Mouse (Mus musculus) limb, embryonic 10.5 days (tissue): ENCODE results near the gene Dennd2c. TPM values are rescaled to one million over a fixed set of nuclear protein-coding genes. Genes with fewer than 3 reads are reported as not detected.
A peak's percentile ranks its signal among the peaks of the same experiment; 100 is the strongest.
"Not testable (repeated sequence)": the region's sequence is repeated elsewhere in the genome, so short reads cannot be mapped to it uniquely, and the experiment has no call there.

ENCODE experiments used
- DNase-seq: peaks from one replicate; pipeline ENCODE4 v3.0.0-alpha.2; 2017; ENCODE audit warnings: low spot score
- H3K27ac ChIP-seq: fragments of 300-500 bp; sonication (generic); 2 replicates; pipeline ENCODE4 v1.5.1; 2016; ENCODE audit warnings: mild to moderate bottlenecking
- H3K27me3 ChIP-seq: fragments of 300-500 bp; sonication (generic); 2 replicates; pipeline ENCODE4 v1.6.1; 2016; ENCODE audit warnings: low read depth, mild to moderate bottlenecking; ENCODE audit not compliant: poor library complexity, severe bottlenecking
- H3K36me3 ChIP-seq: fragments of 300-500 bp; sonication (generic); 2 replicates; pipeline ENCODE4 v1.6.1; 2016; ENCODE audit warnings: mild to moderate bottlenecking, moderate library complexity
- H3K4me1 ChIP-seq: fragments of 300-500 bp; sonication (generic); 2 replicates; pipeline ENCODE4 v1.6.1; 2016
- H3K4me3 ChIP-seq: fragments of 300-500 bp; sonication (generic); 2 replicates; pipeline ENCODE4 v1.5.1; 2016; ENCODE audit warnings: mild to moderate bottlenecking, moderate library complexity
- H3K9me3 ChIP-seq: fragments of 300-500 bp; sonication (generic); replicated peaks from 2 replicates; pipeline ENCODE4 v1.6.1; 2016; ENCODE audit warnings: mild to moderate bottlenecking
- WGBS: fragments of 180-500 bp; shearing (Covaris S2); methylation state at CpG from one replicate; pipeline ENCODE4 v1.1.7; 2016; 5-methylcytosine and 5-hydroxymethylcytosine counted together
- polyA plus RNA-seq: library from polyadenylated mRNA; unstranded; fragments of >200 nt; fragmentation: Nextera tagmentation; extraction: Ambion mirVana; gene quantifications from 2 replicates; pipeline ENCODE4 v1.2.1, GENCODE M21; 2016

The Dennd2c gene
- polyA plus RNA-seq, 1 experiment from 2014 or later = 3.1 TPM

DNA sequence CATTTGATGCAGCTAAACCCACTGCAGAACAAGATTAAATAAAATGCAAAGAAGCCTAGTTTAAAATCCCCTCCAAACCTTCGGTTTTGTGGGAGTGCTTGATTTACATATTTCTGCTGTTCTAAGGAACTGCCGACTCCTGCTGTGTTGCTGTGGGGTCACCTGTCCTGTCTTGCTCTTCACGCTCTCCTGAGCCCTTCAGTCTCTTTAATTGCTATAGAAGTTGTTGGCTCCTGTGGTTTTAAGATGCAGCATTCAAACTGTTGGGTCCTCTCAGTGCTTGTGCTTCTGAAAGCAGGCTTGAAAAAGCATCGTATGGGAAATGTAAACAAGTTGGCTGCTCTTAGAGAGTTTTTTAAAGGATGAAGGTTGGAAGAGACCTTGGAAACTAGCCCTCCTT lies 25.8 kb downstream of the Dennd2c start:
- H3K27ac ChIP-seq = no peak overlapping the region
- H3K4me3 ChIP-seq = no peak overlapping the region
- H3K36me3 ChIP-seq = no peaks in the 10 kb centered on the region
- no peaks in the 10 kb centered on the region for H3K9me3 ChIP-seq
- no peaks in the 10 kb centered on the region for H3K27me3 ChIP-seq
- no peak for DNase-seq
- 53% methylated on average over 4 of the region's 4 CpGs for WGBS
- H3K4me1 ChIP-seq = peaks cover 11% of the 10 kb centered on the region

DNA sequence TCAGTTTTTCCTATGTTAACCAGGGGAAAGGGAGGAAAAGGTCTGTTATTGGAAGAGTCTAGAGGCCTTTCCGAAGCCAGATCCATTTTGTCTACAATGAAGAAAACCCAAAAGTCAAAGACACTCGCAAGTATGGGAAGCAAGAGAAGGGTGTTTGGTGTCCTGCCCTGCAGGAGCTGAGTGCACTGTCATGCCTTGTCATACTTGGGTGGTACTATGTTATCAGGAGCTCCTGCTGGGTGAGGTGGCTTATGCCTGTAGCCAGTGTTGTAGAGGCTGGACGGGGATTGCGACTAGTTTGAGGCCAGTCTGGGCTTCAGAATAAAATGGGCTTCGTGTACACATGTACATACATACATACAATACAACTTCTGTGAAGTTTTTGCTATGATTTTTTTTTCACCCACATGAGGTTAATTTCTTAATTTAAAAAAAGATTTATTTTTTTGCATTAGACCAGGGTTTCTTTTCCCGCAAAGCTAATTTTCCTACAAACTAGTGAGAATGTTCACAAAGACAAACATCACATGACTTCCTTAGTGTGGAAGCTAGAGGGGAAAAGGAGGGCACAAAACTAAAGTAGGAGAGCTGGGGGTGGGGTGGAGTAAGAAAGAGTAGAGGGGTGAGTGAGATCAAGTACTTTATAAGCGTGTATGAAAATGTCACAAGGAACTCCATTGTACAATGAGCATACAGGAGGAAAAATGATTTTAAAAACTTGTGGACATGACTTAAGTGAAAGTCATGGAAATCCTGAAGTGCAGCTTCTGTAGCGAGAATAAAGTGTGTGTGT lies 27.2 kb downstream of the Dennd2c start:
- Histone ChIP-seq H3K27ac (peak overlapping the region; percentile 36; the same call in 1 of the 2 replicates), H3K27me3 (no peaks in the 10 kb centered on the region), H3K4me1 (peaks cover 11% of the 10 kb centered on the region), H3K9me3 (no peaks in the 10 kb centered on the region), H3K4me3 (no peak overlapping the region), H3K36me3 (no peaks in the 10 kb centered on the region)
- DNase-seq = no peak
- 86% methylated on average over 8 of the region's 8 CpGs for WGBS

DNA sequence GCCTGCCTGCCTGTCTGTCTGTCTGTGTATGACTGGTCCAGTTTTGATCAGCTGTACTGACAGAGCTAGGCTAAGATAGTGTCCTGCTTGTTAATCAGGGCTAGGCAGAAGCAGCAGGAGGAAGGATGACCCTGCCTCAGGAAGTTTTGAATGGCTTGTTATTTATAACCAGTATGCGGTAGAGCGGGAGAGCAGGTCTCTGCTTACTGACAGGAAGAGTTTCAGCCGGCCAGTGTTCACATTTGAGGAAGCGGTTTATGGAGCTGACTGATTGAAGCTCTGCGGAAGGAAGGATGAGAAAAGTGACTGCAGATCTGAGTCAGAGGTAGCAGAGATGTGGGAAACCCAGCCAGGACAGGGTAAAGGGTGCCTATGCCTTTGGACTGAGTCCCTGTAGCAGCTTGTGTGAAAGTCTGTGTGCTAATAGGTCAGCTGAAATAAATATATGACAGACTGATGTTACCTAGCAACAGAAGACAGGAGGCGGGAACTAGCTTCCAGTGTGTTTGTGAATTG lies 27.9 kb downstream of the Dennd2c start:
- Histone ChIP-seq H3K27ac (peak overlapping the region; percentile 36; the same call in 1 of the 2 replicates), H3K36me3 (no peaks in the 10 kb centered on the region), H3K4me3 (no peak overlapping the region), H3K9me3 (no peaks in the 10 kb centered on the region), H3K4me1 (peaks cover 11% of the 10 kb centered on the region), H3K27me3 (no peaks in the 10 kb centered on the region)
- WGBS = 46% methylated on average over 6 of the region's 6 CpGs
- no peak for DNase-seq

DNA sequence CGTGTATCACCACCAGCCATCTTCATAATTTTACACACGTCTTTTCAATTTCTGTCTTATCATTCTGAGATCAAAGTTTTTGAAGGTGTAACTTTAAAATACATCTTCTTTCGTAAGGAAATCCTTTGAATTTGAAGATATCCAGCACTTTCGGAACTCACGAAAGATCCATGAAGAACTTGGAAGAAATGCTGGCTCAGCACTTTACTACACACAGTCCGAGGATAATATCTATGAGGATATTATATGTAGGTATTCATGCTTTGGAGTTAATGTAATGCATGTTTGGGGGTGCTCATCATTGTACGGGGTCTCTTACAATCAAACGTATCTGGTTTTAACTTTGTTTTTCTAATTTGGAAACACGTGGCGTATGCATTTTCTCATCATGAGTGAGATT lies 30.7 kb downstream of the Dennd2c start:
- no peak for DNase-seq
- no peak overlapping the region for H3K4me3 ChIP-seq
- no peaks in the 10 kb centered on the region for H3K36me3 ChIP-seq
- H3K27me3 ChIP-seq = no peaks in the 10 kb centered on the region
- H3K4me1 ChIP-seq = peaks cover 11% of the 10 kb centered on the region
- no peaks in the 10 kb centered on the region for H3K9me3 ChIP-seq
- WGBS = 91% methylated on average over 10 of the region's 10 CpGs
- H3K27ac ChIP-seq = no peak overlapping the region

DNA sequence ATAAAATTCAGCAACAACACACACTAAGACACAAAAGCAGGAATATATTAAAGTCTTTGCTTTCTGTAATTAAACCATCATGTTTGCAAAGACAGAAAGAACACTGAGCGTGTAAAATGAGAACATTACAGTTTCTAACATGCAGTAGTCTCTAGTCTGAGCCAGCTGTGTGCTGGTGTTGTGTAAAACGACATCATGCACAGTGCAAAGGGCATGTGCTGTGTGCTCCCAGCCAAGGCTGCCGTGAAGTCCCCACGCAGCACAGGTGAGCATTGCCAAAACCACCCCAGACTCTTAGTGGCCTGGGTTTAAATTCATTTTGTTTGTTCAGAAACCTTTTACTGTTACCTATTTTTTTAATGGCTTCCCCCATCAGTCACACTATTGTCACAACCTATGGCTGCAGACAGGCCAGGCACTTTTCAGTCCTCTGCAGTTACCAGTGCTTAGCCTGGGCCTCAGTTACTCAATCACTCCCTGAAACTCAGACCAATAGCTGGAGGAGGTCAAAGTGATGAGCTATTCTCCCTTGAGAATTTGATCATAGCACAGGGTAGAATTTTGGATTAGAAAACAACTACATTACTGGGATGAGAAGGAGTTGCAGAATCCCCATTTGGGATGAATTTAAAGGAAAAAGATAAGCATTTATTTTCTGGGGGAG lies 34.1 kb downstream of the Dennd2c start:
- Histone ChIP-seq H3K9me3 (no peaks in the 10 kb centered on the region), H3K4me1 (peaks cover 9% of the 10 kb centered on the region; the same call in 1 of the 2 replicates), H3K36me3 (no peaks in the 10 kb centered on the region), H3K27me3 (no peaks in the 10 kb centered on the region), H3K27ac (no peak overlapping the region), H3K4me3 (no peak overlapping the region)
- 86% methylated on average over 4 of the region's 4 CpGs for WGBS
- DNase-seq = no peak

DNA sequence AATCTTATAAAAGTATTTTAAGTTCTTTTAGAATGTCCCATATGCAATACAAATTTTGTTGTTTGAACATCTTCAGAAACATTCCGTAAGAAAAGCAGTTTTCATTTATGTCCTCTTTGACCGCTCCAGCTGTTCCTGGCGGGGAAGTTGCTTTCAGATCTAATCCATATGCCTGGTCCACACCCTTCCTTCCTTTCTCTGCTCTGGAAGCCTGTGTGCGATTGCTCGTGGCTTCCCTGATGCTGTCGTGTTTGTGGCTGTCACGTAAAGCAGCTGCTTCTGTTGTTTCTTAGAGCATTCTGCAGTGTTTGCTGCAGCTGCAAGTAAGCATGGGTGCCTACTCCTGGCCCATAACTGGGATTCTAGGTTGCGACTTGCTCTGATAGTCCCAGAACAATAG lies 36.6 kb downstream of the Dennd2c start:
- peaks cover 9% of the 10 kb centered on the region; the same call in 1 of the 2 replicates for H3K4me1 ChIP-seq
- no peaks in the 10 kb centered on the region for H3K9me3 ChIP-seq
- no peak overlapping the region for H3K27ac ChIP-seq
- no peak overlapping the region for H3K4me3 ChIP-seq
- no peaks in the 10 kb centered on the region for H3K36me3 ChIP-seq
- DNase-seq = no peak
- H3K27me3 ChIP-seq = no peaks in the 10 kb centered on the region
- WGBS = 78% methylated on average over 8 of the region's 8 CpGs

DNA sequence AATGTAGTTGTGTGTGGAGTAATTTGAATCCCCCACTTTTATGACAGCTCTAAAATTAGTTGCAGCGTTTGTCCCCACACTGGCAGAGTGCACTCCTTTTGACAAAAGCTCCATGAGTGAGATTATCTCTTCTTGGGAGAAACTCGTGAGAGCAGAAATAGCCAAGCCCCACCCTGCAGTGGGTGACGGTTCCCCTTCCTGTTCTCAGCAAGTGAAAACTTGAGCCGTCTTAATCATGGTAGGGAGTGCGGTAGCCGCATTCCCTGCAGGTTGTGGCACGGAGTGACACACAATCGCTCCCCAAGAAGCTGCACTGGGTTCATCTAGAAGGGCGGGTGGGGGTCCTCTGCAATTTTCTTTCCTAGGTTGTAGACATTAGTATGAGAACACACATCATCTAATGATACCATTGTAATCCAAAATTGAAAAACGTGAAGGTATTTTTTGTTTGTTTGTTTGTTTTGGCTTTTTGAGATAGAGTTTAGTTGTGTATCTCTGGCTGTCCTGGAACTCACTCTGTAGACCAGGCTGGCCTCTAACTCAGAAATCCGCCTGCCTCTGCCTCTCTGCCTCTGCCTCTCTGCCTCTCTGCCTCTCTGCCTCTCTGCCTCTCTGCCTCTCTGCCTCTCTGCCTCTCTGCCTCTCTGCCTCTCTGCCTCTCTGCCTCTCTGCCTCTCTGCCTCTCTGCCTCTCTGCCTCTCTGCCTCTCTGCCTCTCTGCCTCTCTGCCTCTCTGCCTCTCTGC lies 37.9 kb downstream of the Dennd2c start:
- 69% methylated on average over 11 of the region's 11 CpGs for WGBS
- H3K27ac ChIP-seq = peak overlapping the region; percentile 36
- not testable (repeated sequence) for H3K9me3 ChIP-seq, H3K4me1 ChIP-seq, DNase-seq, H3K36me3 ChIP-seq, H3K4me3 ChIP-seq, H3K27me3 ChIP-seq

DNA sequence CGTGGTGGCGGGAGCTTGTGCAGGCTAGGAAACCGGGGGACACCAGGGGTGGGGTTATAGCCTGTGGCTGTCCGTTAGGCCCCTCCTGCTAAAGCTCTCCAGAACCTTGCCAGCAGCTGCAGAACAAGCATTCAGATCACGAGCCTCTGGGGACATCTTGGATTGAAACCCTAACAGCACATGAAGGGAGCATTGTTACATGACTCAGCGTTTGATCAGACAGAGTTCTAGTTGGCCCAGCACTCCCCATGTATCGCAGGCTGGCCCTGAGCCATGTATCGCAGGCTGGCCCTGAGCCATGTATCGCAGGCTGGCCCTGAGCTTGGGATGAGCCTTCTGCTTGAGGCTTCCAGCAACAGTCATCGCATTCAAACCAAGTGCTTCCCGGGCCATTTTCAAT lies 38.9 kb downstream of the Dennd2c start:
- 94% methylated on average over 11 of the region's 11 CpGs for WGBS
- no peak overlapping the region for H3K27ac ChIP-seq
- peaks cover 13% of the 10 kb centered on the region; the same call in 1 of the 2 replicates for H3K4me1 ChIP-seq
- no peaks in the 10 kb centered on the region for H3K9me3 ChIP-seq
- H3K27me3 ChIP-seq = no peaks in the 10 kb centered on the region
- no peak overlapping the region for H3K4me3 ChIP-seq
- no peaks in the 10 kb centered on the region for H3K36me3 ChIP-seq
- DNase-seq = no peak

DNA sequence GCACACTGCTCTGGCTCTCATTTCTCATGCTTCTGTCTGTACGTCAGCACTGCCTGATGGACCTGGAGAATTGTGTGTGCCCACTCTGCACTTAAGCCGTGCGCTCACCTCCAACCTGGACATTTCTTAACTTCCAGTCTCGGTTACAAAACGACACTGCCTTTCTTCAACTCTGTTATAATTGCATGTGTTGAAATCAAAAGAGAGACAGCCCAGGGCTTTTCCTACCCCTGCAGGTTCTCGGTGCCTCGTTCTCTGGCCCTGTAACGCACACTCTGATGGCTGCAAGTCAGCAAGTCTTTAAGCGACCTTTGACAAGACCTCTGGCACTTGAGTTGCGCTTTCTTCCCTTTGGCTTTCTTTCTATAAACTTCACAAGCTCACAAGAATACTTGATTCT lies 40.0 kb downstream of the Dennd2c start:
- Histone ChIP-seq H3K4me1 (peaks cover 17% of the 10 kb centered on the region; the same call in 1 of the 2 replicates), H3K9me3 (no peaks in the 10 kb centered on the region), H3K27ac (no peak overlapping the region), H3K36me3 (no peaks in the 10 kb centered on the region), H3K4me3 (no peak overlapping the region), H3K27me3 (no peaks in the 10 kb centered on the region)
- 88% methylated on average over 10 of the region's 10 CpGs for WGBS
- no peak for DNase-seq

DNA sequence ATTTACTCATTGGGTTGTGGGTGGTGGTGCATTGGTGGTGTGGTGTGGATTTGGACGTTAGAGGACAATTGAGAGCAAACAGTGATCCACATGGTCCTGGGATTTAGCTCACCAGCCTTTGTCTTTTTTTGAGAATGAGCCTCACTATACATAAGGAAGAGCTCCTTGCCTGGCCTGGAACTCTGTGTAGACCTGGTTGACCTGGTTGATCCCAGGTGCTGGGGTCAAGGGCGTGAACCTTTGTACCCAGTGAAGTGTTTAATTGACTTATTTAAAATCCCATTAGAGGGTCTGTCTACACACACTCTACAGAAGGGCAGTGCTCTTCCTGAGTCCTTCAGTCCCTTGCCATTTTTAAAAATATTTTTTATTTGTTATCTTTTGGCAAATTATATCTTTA lies 42.9 kb downstream of the Dennd2c start:
- no peaks in the 10 kb centered on the region for H3K9me3 ChIP-seq
- 0 out of 2 replicates have a peak, but pooled peaks cover 9% of the 10 kb centered on the region for H3K4me1 ChIP-seq
- DNase-seq = no peak
- 92% methylated on average over 2 of the region's 2 CpGs for WGBS
- no peak overlapping the region for H3K27ac ChIP-seq
- H3K4me3 ChIP-seq = no peak overlapping the region
- no peaks in the 10 kb centered on the region for H3K27me3 ChIP-seq
- H3K36me3 ChIP-seq = no peaks in the 10 kb centered on the region

DNA sequence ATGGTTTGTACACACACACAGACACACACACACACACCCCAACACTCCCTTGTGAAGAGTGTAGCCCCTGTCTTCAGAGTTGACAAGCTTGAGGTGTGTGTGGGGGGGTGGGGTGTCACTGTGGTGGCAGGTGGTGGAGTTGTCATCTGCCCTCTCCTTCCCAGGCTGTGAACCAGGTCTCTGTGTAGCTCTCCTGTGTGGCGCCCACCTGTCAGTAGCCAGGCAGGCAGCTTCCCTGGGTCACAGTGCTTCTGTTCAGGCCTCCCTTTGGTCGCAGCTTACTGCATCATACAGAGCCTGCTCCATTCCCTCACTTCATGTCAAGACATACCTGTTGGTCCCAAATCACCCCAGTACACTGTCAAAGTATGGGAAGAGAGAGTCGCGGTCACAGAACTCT lies 43.4 kb downstream of the Dennd2c start:
- DNase-seq = no peak
- no peak overlapping the region for H3K27ac ChIP-seq
- H3K4me3 ChIP-seq = no peak overlapping the region
- H3K9me3 ChIP-seq = no peaks in the 10 kb centered on the region
- 0 out of 2 replicates have a peak, but pooled peaks cover 9% of the 10 kb centered on the region for H3K4me1 ChIP-seq
- no peaks in the 10 kb centered on the region for H3K27me3 ChIP-seq
- WGBS = 75% methylated on average over 4 of the region's 4 CpGs
- H3K36me3 ChIP-seq = no peaks in the 10 kb centered on the region

DNA sequence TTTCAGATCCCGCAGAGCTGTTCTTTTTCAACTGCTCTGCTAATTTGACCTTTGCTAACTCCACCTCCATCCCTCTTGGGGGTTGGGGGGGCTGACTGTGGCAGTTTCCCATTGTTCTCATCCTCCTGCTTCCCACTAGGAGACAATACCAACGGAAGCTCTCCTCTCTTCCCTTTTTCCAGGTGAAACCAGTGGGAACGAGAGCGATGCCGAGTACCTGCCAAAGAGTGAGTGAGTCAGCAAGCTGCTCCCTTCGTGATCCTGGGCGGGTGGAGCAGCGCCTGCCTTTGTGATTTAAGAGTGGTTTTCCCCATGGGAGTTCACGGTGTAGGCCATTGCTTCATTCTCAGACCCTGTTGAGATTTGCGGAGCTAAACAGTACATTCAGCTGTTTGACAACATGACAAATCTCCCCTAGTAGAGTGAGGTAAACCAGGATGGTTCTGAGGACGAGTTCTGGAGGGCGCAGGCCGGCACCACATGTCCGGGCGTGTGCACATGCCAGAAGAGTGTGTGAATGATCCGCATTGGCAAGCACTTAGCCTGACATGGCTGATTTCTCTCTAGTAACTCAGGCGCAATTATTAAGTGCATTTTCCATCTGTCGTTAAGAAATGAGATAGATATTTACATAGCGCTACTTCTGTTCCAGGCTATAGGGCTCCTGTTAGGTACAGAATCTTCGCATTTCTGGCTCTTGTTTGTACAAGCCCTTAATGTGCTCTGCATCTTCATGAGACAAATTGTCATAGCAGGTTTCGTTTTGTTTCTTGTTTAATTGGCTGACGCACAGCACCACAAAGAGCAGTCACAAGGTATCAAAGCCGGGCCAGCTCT lies 44.1 kb downstream of the Dennd2c start:
- Histone ChIP-seq H3K36me3 (no peaks in the 10 kb centered on the region), H3K27me3 (no peaks in the 10 kb centered on the region), H3K27ac (no peak overlapping the region), H3K9me3 (no peaks in the 10 kb centered on the region), H3K4me3 (no peak overlapping the region), H3K4me1 (0 out of 2 replicates have a peak, but pooled peaks cover 9% of the 10 kb centered on the region)
- WGBS = 69% methylated on average over 23 of the region's 23 CpGs
- no peak for DNase-seq
